Mouse (Mus musculus): ENCODE data around the gene Klhl30. TPM values are rescaled to one million over a fixed set of nuclear protein-coding genes. Genes with fewer than 3 reads are reported as not detected.

Gene Klhl30
- total and polyA plus RNA-seq, 3 experiments = 0.32 to 0.47 (median 0.34) TPM

DNA sequence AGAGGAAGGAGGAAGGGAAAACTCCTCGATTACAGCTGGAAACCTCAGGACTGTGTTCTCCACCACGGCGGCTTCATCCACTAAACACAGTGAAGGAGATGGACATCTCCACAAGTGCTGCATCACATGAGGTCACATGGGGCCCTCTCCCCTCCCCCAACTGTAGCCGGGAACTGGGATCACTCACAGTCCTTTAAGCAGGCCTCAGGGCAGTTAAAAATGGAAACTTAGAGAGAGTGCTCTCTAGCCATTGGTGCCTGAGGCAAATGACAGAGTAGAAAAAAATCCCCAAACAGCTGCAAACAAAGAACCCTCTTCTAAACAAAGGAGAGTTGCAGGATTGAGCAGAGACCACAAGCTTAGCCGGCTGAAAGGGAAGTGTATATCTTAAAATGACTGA is 37.6 kb upstream of the Klhl30 start (continued):
- TF ChIP-seq MAFK (IDR thresholded peaks at IDR 0.05; ENCODE audit: insufficient replicate concordance, low read length) (0 out of 2 replicates have a peak, but pooled peaks have one; percentile 11), EP300 (IDR thresholded peaks at IDR 0.05; ENCODE audit: low read length) (peak; percentile 48; the same call in 1 of the 2 replicates), MXI1 (IDR thresholded peaks at IDR 0.05; ENCODE audit: low read depth, low read length) (0 out of 2 replicates have a peak, but pooled peaks have one; percentile 45), HCFC1 (IDR thresholded peaks at IDR 0.05; ENCODE audit: low read depth, low read length) (no peak), PAX5 (IDR thresholded peaks at IDR 0.05; ENCODE audit: low read length) (no peak)

- TF ChIP-seq JUND (conservative IDR thresholded peaks at IDR 0.05; ENCODE audit: low read depth, low read length) (no peak), SMC3 (IDR thresholded peaks at IDR 0.05; ENCODE audit: low read depth, low read length) (no peak), USF1 (IDR thresholded peaks at IDR 0.05; ENCODE audit: low read depth, low read length) (no peak), PAX5 (IDR thresholded peaks at IDR 0.05; ENCODE audit: low read length) (no peak), MEF2A (IDR thresholded peaks at IDR 0.05; ENCODE audit: borderline replicate concordance, low read depth, low read length) (no peak), CHD2 (IDR thresholded peaks at IDR 0.05; ENCODE audit: low read length) (no peak), ZMIZ1 (IDR thresholded peaks at IDR 0.05; ENCODE audit: low read depth, low read length) (no peak), RAD21 (IDR thresholded peaks at IDR 0.05; ENCODE audit: low read depth, low read length) (no peak), MAZ (IDR thresholded peaks at IDR 0.05; ENCODE audit: low read depth, low read length) (no peak), ZC3H11A (IDR thresholded peaks at IDR 0.05; ENCODE audit: low read depth, low read length) (no peak), USF2 (conservative IDR thresholded peaks at IDR 0.05; ENCODE audit: low read depth, low read length) (no peak), MAX (IDR thresholded peaks at IDR 0.05; ENCODE audit: low read length) (no peak)
- H3K79me2 ChIP-seq (replicated peaks; ENCODE audit: control insufficient read depth, extremely low read depth, insufficient read depth, poor library complexity, severe bottlenecking) = no peaks in the 10 kb centered on the region
- no peak overlapping the region for H3K4me2 ChIP-seq (ENCODE audit: insufficient read depth, low read depth, poor library complexity, severe bottlenecking)
- H3K27ac ChIP-seq (ENCODE audit: insufficient read depth, low read depth) = no peak overlapping the region
- peaks cover 6 to 18% of the 10 kb centered on the region in 2 experiments for H3K4me1 ChIP-seq (ENCODE audit: control insufficient read depth in 1 of 2, insufficient read depth in 2 of 2)
- dilution Hi-C loops (cut with MboI; ENCODE audit: extremely low pct_ligation_motif_present, extremely low pct_unique_long_range_greater_than_20kb, low sequenced_read_pairs) = no loop called here
- H3K27me3 ChIP-seq (replicated peaks) = no peaks in the 10 kb centered on the region
- H3K9me3 ChIP-seq (replicated peaks; ENCODE audit: low read length) = no peaks in the 10 kb centered on the region
- no peak overlapping the region for H3K9ac ChIP-seq (ENCODE audit: insufficient read depth, low read depth)
- H3K36me3 ChIP-seq (replicated peaks in 1 of 2; ENCODE audit: control insufficient read depth in 1 of 2, insufficient read depth in 1 of 2, low read length in 1 of 2) = peaks cover 36 to 96% of the 10 kb centered on the region in 2 experiments
- H3K4me3 ChIP-seq (replicated peaks in 1 of 3; ENCODE audit: low read depth in 2 of 3, low read length in 2 of 3, poor library complexity in 1 of 3) = no peak overlapping the region
- in situ Hi-C loops (cut with MboI; ENCODE audit: low pct_ligation_motif_present, low pct_unique_long_range_greater_than_20kb, low sequenced_read_pairs) = no loop called here
- no peak for DNase-seq (ENCODE audit: extremely low read depth)
These were observed 33.2 kb upstream of the Klhl30 start for GRCm38 (mm10) chr1:91317656-91318055.

DNA sequence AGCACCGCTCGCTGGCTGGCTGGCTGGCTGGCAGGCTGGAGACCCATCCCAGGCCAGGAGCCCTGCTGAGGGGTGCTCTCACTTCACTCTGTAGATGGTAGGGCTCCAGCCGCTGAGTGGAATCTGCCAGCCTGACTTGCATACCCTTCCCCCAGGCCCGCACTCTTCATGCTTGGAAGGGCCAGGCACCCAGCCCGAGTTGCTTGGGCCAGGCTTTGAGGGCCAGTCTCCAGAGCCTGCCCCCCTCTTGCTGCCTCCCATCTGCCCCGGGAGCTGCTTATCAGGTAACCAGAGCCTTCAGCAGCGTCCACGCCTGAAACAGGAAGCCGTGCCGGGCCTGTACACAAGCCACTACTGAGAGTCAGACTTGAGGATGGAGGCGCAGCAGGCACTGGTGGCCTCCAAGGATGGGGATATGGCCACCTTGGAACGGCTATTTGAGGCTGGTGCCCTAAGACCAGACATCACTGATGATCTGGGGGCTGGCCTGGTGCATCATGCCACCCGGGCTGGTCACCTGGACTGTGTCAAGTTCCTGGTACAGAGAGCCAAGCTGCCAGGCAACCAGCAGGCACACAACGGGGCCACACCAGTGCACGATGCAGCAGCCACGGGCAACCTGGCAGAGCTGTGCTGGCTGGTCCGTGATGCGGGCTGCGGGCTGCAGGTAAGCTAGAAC is 28.9 kb upstream of the Klhl30 start, which contains the start of gene Espnl:
Gene Espnl, plus strand, starts transcription at position 316 of the 679 bp plus-strand sequence.
- DNase-seq (ENCODE audit: extremely low read depth) = no peak
- Histone ChIP-seq H3K27me3 (replicated peaks) (no peaks in the 10 kb centered on the region), H3K36me3 (replicated peaks in 1 of 2; ENCODE audit: control insufficient read depth in 1 of 2, insufficient read depth in 1 of 2, low read length in 1 of 2) (peaks cover 24 to 73% of the 10 kb centered on the region in 2 experiments), H3K4me1 (ENCODE audit: control insufficient read depth in 1 of 2, insufficient read depth in 2 of 2) (peaks cover 21 to 26% of the 10 kb centered on the region in 2 experiments), H3K27ac (ENCODE audit: insufficient read depth, low read depth) (no peak within 1 kb of the TSS), H3K9me3 (replicated peaks; ENCODE audit: low read length) (no peaks in the 10 kb centered on the region), H3K79me2 (replicated peaks; ENCODE audit: control insufficient read depth, extremely low read depth, insufficient read depth, poor library complexity, severe bottlenecking) (peaks cover 4% of the 10 kb centered on the region; the same call in 1 of the 2 replicates), H3K4me3 (replicated peaks in 1 of 3; ENCODE audit: low read depth in 2 of 3, low read length in 2 of 3, poor library complexity in 1 of 3) (no peak within 1 kb of the TSS), H3K4me2 (ENCODE audit: insufficient read depth, low read depth, poor library complexity, severe bottlenecking) (no peak within 1 kb of the TSS), H3K9ac (ENCODE audit: insufficient read depth, low read depth) (no peak within 1 kb of the TSS)
- TF ChIP-seq CHD1 (IDR thresholded peaks at IDR 0.05; ENCODE audit: low read depth, low read length) = no peak
- TF ChIP-seq SIN3A (IDR thresholded peaks at IDR 0.05; ENCODE audit: low read length) = no peak
- TF ChIP-seq SMC3 (IDR thresholded peaks at IDR 0.05; ENCODE audit: low read depth, low read length) = no peak
- TF ChIP-seq GABPA (IDR thresholded peaks at IDR 0.05; ENCODE audit: insufficient replicate concordance, low read depth, low read length) = no peak
- TF ChIP-seq MAFK (IDR thresholded peaks at IDR 0.05; ENCODE audit: insufficient replicate concordance, low read length) = no peak
- TF ChIP-seq NRF1 (IDR thresholded peaks at IDR 0.05; ENCODE audit: low read depth, low read length) = no peak
- no peak for TF ChIP-seq JUND (conservative IDR thresholded peaks at IDR 0.05; ENCODE audit: low read depth, low read length)
- dilution Hi-C loops (cut with MboI; ENCODE audit: extremely low pct_ligation_motif_present, extremely low pct_unique_long_range_greater_than_20kb, low sequenced_read_pairs) (no loop called here), in situ Hi-C loops (cut with MboI; ENCODE audit: low pct_ligation_motif_present, low pct_unique_long_range_greater_than_20kb, low sequenced_read_pairs) (no loop called here)

Measured in CH12.LX (cell line).